Mouse (Mus musculus) CH12.LX (cell line): ENCODE measurements around the gene Pdhx. TPM values are rescaled to one million over a fixed set of nuclear protein-coding genes. Genes with fewer than 3 reads are reported as not detected.

Source experiments
- DNase-seq: peaks from one replicate; pipeline ENCODE4 v3.0.0-alpha.2; 2013; ENCODE audit errors: extremely low read depth
- H3K27ac ChIP-seq: 2 replicates; pipeline ENCODE4 v1.5.1; 2012; ENCODE audit warnings: low read depth, mild to moderate bottlenecking, control low read depth, moderate library complexity; ENCODE audit not compliant: insufficient read depth
- H3K27me3 ChIP-seq: replicated peaks from 2 replicates; pipeline ENCODE3; 2012; ENCODE audit warnings: inconsistent platforms
- H3K36me3 ChIP-seq, 2 experiments: replicated peaks in 1 of 2; 2 replicates each; pipeline versions ENCODE3 to v1.6.1; 2012; ENCODE audit warnings: inconsistent platforms in 1 of 2, low read length in 1 of 2, mild to moderate bottlenecking in 1 of 2, mixed read lengths in 1 of 2, moderate library complexity in 1 of 2; ENCODE audit not compliant: control insufficient read depth in 1 of 2, insufficient read depth in 1 of 2
- H3K4me1 ChIP-seq, 2 experiments: 2 replicates each; pipeline ENCODE4 v1.6.1; 2012; ENCODE audit warnings: inconsistent platforms in 1 of 2, moderate library complexity in 1 of 2; ENCODE audit not compliant: insufficient read depth in 2 of 2, control insufficient read depth in 1 of 2
- H3K4me2 ChIP-seq: 2 replicates; pipeline ENCODE4 v1.6.1; 2012; ENCODE audit warnings: low read depth, mild to moderate bottlenecking, control low read depth; ENCODE audit not compliant: poor library complexity, insufficient read depth, severe bottlenecking
- H3K4me3 ChIP-seq, 3 experiments: fragments of 150-350 bp in 1 of 3; sonication (generic) in 1 of 3; replicated peaks in 1 of 3; 2 replicates each; pipeline versions ENCODE3 to v1.5.1; 2011 to 2012; ENCODE audit warnings: low read depth in 2 of 3, low read length in 2 of 3, mild to moderate bottlenecking in 2 of 3, moderate library complexity in 2 of 3, control low read depth in 1 of 3, improper control_type of control experiment in 1 of 3, inconsistent platforms in 1 of 3, mixed read lengths in 1 of 3; ENCODE audit not compliant: poor library complexity in 1 of 3
- H3K79me2 ChIP-seq: replicated peaks from 2 replicates; pipeline ENCODE4 v1.6.1; 2012; ENCODE audit warnings: mild to moderate bottlenecking, moderate library complexity; ENCODE audit not compliant: control insufficient read depth, poor library complexity, insufficient read depth, severe bottlenecking; ENCODE audit errors: extremely low read depth
- H3K9ac ChIP-seq: 2 replicates; pipeline ENCODE4 v1.6.1; 2012; ENCODE audit warnings: low read depth, mild to moderate bottlenecking, control low read depth, moderate library complexity; ENCODE audit not compliant: insufficient read depth
- H3K9me3 ChIP-seq: replicated peaks from 2 replicates; pipeline ENCODE3; 2012; ENCODE audit warnings: low read length, inconsistent platforms, mixed read lengths
- CTCF ChIP-seq, 2 experiments: IDR thresholded peaks in 1 of 2; conservative IDR thresholded peaks in 1 of 2; 2 replicates each; pipeline ENCODE4 v1.5.1; 2011 to 2012; ENCODE audit warnings: low read depth in 2 of 2, low read length in 2 of 2, improper control_type of control experiment in 1 of 2, inconsistent platforms in 1 of 2, mild to moderate bottlenecking in 1 of 2, moderate library complexity in 1 of 2
- ELF1 ChIP-seq: IDR thresholded peaks from 2 replicates; pipeline ENCODE4 v1.6.1; 2014; ENCODE audit warnings: low read depth, mild to moderate bottlenecking, inconsistent platforms, low read length, improper control_type of control experiment
- EP300 ChIP-seq: IDR thresholded peaks from 2 replicates; pipeline ENCODE4 v1.6.1; 2011; ENCODE audit warnings: low read length, improper control_type of control experiment
- IRF4 ChIP-seq: IDR thresholded peaks from 2 replicates; pipeline ENCODE4 v1.6.1; 2014; ENCODE audit warnings: low read depth, mild to moderate bottlenecking, inconsistent platforms, low read length, improper control_type of control experiment
- MAZ ChIP-seq: IDR thresholded peaks from 2 replicates; pipeline ENCODE4 v1.6.1; 2012; ENCODE audit warnings: low read depth, mild to moderate bottlenecking, inconsistent platforms, low read length, improper control_type of control experiment, moderate library complexity
- MEF2A ChIP-seq: IDR thresholded peaks from 2 replicates; pipeline ENCODE4 v1.6.1; 2014; ENCODE audit warnings: low read depth, mild to moderate bottlenecking, inconsistent platforms, low read length, improper control_type of control experiment, borderline replicate concordance
- PAX5 ChIP-seq: IDR thresholded peaks from 2 replicates; pipeline ENCODE4 v1.6.1; 2012; ENCODE audit warnings: low read length, inconsistent platforms, mixed read lengths
- POLR2AphosphoS2 ChIP-seq: IDR thresholded peaks from 2 replicates; pipeline ENCODE4 v1.6.1; 2011; ENCODE audit warnings: low read depth, low read length, improper control_type of control experiment
- RAD21 ChIP-seq: IDR thresholded peaks from 2 replicates; pipeline ENCODE4 v1.6.1; 2011; ENCODE audit warnings: low read depth, mild to moderate bottlenecking, low read length, improper control_type of control experiment, moderate library complexity
- SMC3 ChIP-seq: IDR thresholded peaks from 2 replicates; pipeline ENCODE4 v1.6.1; 2011; ENCODE audit warnings: low read depth, low read length, improper control_type of control experiment
- TBP ChIP-seq: conservative IDR thresholded peaks from 2 replicates; pipeline ENCODE4 v1.6.1; 2011; ENCODE audit warnings: low read depth, low read length, improper control_type of control experiment
- ZNF384 ChIP-seq: IDR thresholded peaks from 2 replicates; pipeline ENCODE4 v1.6.1; 2012; ENCODE audit warnings: low read depth, low read length, improper control_type of control experiment, inconsistent platforms
- dilution Hi-C: fragments of 300-500 bp; cut with MboI; formaldehyde crosslinking; loops from 2 replicates; pipeline ENCODE4 v1.14.3; 2020; ENCODE audit warnings: low sequenced_read_pairs; ENCODE audit not compliant: extremely low pct_unique_long_range_greater_than_20kb, extremely low pct_ligation_motif_present
- in situ Hi-C: fragments of 300-500 bp; cut with MboI; formaldehyde crosslinking; loops from 3 replicates; pipeline ENCODE4 v1.14.3; 2019; ENCODE audit warnings: low sequenced_read_pairs, low pct_ligation_motif_present, low pct_unique_long_range_greater_than_20kb, mixed read lengths
- polyA plus RNA-seq: library from polyadenylated mRNA; unstranded; fragments of >175 nt; gene quantifications from 2 replicates; pipeline ENCODE4 v1.2.1, GENCODE M21; 2012; ENCODE audit warnings: low read depth; ENCODE audit not compliant: insufficient read length
- total RNA-seq, 2 experiments: library from RNA; depleted of rRNA; stranded (reverse); fragments of 300-350 nt in 1 of 2; fragments of >200 nt in 1 of 2; gene quantifications; 2 replicates each; pipeline ENCODE4 v1.2.3; 2012 to 2014

Gene Pdhx
- total and polyA plus RNA-seq, 3 experiments, result 78.9 to 131 (median 104) TPM

- H3K4me2 ChIP-seq, result no peak overlapping the region
- peaks cover 47 to 79% of the 10 kb centered on the region in 2 experiments for H3K36me3 ChIP-seq
- peaks cover 0 to 19% of the 10 kb centered on the region in 2 experiments; a peak in 2 of 4 replicates for H3K4me1 ChIP-seq
- no peak overlapping the region for H3K4me3 ChIP-seq
- H3K27me3 ChIP-seq, result no peaks in the 10 kb centered on the region
- no peak overlapping the region for H3K27ac ChIP-seq
- dilution Hi-C loops (no loop called here), in situ Hi-C loops (loop anchor here (10.0 kb wide), 1 partner anchor 403 kb away; no protein-coding TSS in a partner anchor)
- no peak overlapping the region for H3K9ac ChIP-seq
- TF ChIP-seq PAX5 (no peak), CTCF (conservative IDR thresholded peaks at IDR 0.05 in 1 of 2, IDR thresholded peaks at IDR 0.05 in 1 of 2; ENCODE audit: low read depth in 2 of 2, low read length in 2 of 2) (peak; percentile 17 to 30; a peak in 2 of 4 replicates)
- peaks cover 2% of the 10 kb centered on the region for H3K9me3 ChIP-seq
- no peak for DNase-seq
- H3K79me2 ChIP-seq, result no peaks in the 10 kb centered on the region; the same call in 1 of the 2 replicates
Observed at GRCm38 (mm10) chr2:103088099-103088498, 14.8 kb upstream of the Pdhx start.

DNA sequence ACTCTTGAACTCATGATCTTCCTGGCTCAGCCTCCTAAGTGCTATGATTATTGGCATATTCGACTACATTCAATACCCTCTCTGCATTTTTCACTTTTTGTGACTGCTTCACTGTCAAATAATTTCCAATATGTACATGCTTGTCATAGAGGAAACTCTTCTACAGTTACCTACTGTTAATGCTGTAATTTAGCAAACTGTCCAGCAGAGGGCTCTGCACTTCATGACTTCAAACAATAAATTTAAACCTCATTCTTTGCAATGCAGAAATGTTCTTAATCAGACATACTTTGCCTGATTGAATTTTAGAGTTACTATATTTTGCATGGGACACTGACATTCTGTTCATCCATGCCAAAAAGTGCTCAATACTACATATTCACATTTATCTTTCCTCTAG lies 13.1 kb upstream of the Pdhx start:
- TF ChIP-seq SMC3, result peak; percentile 64
- TF ChIP-seq RAD21, result peak; percentile 71
- TF ChIP-seq EP300, result no peak
- TF ChIP-seq CTCF (conservative IDR thresholded peaks at IDR 0.05 in 1 of 2, IDR thresholded peaks at IDR 0.05 in 1 of 2; ENCODE audit: low read depth in 2 of 2, low read length in 2 of 2), result peak in 1 of 2 experiments; percentile 80; a peak in 3 of 4 replicates
- peaks cover 2% of the 10 kb centered on the region for H3K9me3 ChIP-seq
- no peak overlapping the region for H3K4me2 ChIP-seq
- dilution Hi-C loops, result no loop called here
- peaks cover 43 to 74% of the 10 kb centered on the region in 2 experiments for H3K36me3 ChIP-seq
- H3K9ac ChIP-seq, result no peak overlapping the region
- no peak overlapping the region for H3K27ac ChIP-seq
- DNase-seq, result peak; percentile 53
- H3K4me3 ChIP-seq, result no peak overlapping the region
- H3K4me1 ChIP-seq, result peaks cover 0 to 36% of the 10 kb centered on the region in 2 experiments; a peak in 2 of 4 replicates
- no peaks in the 10 kb centered on the region for H3K27me3 ChIP-seq
- in situ Hi-C loops, result loop anchor here (10.0 kb wide), 1 partner anchor 402 kb away; no protein-coding TSS in a partner anchor
- peaks cover 3% of the 10 kb centered on the region for H3K79me2 ChIP-seq

DNA sequence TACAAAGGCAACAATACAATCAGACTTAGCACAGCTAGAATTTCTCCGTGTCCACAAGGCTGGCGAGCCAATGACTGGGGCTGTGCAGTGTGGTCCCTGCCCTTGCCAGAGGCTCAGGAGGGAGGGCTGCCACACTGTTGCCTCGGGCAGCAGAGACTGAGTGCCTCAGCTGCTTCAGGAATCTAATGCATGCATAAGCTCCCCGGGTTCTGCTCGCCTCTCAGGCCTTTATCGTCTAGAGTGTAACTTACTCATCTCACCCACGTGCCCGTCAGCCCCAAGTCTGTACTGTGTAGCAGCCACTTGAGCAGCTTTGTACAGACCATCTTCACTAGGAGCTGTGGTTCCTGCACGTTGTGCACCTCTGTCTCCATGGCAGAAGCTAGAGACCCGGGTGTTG lies 12.3 kb upstream of the Pdhx start:
- dilution Hi-C loops, result no loop called here
- DNase-seq, result no peak
- Histone ChIP-seq H3K4me1 (peaks cover 0 to 40% of the 10 kb centered on the region in 2 experiments; a peak in 2 of 4 replicates), H3K27ac (no peak overlapping the region), H3K79me2 (peaks cover 9% of the 10 kb centered on the region), H3K27me3 (no peaks in the 10 kb centered on the region), H3K9me3 (peaks cover 2% of the 10 kb centered on the region), H3K4me2 (no peak overlapping the region), H3K9ac (no peak overlapping the region), H3K36me3 (peaks cover 46 to 79% of the 10 kb centered on the region in 2 experiments), H3K4me3 (no peak overlapping the region)
- TF ChIP-seq ELF1 (no peak), IRF4 (no peak), ZNF384 (no peak), MAZ (no peak), MEF2A (no peak), POLR2AphosphoS2 (no peak), TBP (no peak)
- in situ Hi-C loops, result loop anchor here (10.0 kb wide), 1 partner anchor 401 kb away; no protein-coding TSS in a partner anchor
